Mouse (Mus musculus) retina, embryonic 14.5 days (tissue): Measurements from ENCODE around the gene Map3k14.

Source experiments
- DNase-seq: peaks from one replicate; pipeline ENCODE4 v3.0.0-alpha.2; 2015; ENCODE audit warnings: low spot score

Gene Map3k14

DNA sequence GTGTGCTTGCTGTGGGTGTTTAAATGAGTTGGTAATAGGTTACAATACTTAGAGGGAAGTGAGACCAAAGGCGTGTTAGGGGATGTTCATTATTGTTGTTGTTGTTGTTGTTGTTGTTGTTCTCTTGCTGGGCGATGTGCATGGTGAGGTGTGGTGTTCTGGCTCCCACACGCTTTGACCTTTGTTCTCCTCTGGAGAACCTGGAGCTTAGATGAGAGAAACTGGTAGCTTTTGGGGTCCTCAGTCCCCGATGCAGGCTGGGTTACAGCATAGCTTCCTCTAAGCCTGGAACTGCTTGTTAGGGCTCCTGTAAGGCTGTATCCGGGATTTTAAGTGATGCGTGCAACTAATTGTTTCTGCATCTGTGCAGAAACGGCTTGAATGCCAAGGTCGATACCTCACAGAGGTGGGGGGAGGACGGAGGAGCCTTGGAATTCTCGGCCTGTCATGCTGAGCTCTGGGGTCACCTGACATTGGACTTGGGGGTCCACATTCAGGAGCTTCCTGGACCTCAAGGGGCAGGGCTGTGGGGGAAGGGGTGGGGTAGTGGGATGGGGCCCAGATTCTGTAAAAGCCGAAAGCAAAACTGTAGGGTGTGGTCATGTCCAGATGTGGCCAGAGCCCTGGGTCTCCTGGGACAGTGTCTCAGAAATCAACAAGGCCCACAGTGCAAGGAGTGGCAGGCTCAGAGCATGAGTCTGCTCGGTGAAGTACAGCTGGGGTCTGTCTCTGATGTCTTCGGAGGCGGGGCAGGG lies 91.4 kb downstream of the Map3k14 start:
- no peak for DNase-seq

GRCm38 (mm10) chr11:103174891-103175391 lies 92.3 kb downstream of the Map3k14 start:
- DNase-seq = no peak

DNA sequence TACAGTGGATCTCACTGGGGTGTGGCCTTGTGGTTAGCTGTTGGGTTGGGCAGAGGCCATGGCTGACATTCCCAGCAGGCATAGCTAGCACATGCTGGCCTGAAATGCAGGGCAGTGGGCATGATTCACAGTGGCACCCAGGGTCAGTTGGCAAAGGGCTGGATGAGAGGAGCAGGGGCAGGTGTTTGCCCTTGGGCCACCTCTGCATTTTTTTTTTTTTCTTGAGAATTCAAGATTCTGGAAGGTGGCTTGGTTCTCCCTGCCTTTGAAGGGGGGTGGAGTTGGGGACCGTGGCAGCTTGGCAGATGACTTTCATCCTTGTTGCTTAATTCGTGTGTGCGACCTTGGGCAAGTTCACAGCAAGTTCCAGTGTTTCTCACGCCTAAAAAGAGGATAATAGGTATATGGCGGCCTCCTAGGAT lies 92.8 kb downstream of the Map3k14 start:
- no peak for DNase-seq

- no peak for DNase-seq
These were observed 93.4 kb downstream of the Map3k14 start for GRCm38 (mm10) chr11:103173771-103174344.

DNA sequence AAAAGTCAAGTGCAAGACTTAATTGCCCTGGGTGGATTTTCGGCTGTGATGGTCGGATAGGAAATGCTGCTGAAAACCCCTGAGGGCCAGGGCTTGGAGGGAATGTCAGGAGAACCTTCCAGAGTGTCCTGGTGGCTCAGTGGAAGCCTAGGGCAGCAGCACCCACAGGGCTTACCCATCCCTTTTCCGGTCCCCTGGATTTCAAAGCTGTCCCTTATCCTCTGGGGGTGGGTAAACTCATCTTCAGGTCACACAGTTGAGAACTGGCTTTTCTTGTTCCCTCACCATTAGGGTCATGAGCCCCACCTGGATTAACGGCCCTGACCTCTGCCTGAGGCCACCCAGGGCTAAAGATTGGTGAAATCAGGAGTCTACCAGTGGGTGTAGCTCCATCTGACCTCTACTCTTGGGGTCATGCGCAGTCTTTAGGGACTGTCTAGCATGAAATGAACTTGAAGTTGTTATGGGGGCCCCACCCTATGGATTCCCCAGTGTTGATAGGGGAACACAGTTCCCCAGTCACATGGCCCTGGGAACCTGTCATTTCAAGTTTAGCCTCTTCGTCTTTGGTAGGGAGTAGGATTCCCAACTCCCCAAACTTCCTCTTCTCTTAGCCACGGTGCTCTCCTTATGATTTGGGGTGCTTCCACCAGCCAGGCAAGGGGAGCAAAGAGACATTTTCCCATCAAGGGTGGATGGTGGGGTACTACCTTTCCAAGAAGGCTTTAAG lies 94.1 kb downstream of the Map3k14 start:
- no peak for DNase-seq

- no peak for DNase-seq
These were observed 94.8 kb downstream of the Map3k14 start for GRCm38 (mm10) chr11:103172392-103173040.

DNA sequence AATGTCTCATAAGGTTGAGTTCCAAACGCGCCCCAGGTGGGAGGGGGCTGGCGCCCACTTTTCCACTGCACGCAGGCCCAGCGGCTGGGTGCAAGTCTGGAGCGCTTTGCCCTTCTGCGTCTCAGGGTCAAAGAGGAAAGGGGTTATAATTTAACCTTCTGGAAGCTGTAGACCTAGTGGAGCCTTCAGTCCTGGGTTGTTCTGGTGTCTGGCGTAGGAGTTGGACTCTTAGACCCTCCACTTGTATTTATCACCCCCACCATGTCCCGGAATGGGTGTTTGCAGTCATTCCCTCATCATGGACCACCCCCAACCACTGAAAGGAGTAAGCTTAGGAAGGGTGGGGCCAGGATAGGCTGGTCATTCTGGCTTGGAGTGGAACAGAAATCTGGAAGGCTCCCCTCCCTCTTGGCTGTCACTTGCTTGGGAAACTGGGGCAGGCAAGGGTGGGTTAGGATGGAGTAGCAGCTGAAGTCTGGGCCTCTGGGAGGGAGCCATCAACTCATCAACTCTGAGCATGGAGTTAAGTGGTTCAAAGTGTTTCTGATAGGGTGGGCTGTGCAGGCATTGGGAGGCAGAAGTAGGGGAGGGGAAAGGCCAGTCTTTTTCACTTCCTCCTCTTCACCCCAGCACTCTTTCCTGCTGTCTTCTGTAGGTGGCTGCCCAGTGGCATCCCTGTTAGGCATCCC lies 95.4 kb downstream of the Map3k14 start:
- no peak for DNase-seq

DNA sequence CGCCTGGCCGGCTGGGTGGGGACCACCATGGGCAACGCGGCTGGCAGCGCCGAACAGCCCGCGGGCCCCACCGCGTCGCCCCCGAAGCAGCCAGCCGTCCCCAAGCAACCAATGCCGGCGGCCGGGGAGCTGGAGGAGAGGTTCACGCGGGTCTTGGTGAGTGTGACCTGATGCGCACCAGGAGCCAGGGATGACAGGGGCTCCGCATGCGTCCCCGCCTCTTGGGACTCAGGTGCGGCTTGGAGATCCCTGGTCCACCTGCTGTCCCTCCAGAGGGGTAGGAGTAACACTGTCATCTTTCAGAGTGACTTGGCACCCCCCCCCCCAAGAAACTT lies 96.0 kb downstream of the Map3k14 start:
- DNase-seq = no peak

GRCm38 (mm10) chr11:103170494-103171285 lies 96.6 kb downstream of the Map3k14 start, which contains the start of gene Fmnl1:
Fmnl1 (plus strand) TSS chr11:103171107.
- DNase-seq = peak; percentile 53

DNA sequence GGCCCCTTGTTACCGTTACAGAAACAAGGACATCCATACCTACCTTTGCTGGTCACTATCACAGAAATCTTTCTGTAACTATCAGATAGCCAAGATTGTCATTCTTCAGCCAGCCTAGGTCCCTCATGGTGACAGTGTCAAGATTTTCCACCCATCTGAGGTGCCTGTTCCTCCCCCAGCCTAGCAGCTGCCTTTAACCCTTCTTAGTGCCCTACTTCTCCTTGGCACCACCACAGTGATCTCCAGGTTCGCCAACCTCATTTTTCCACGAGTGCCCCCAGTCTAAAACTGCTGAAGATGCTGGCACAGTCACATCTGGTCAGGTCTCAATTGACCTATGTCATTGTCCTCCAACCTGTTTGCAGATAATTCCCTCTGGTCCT lies 97.2 kb downstream of the Map3k14 start:
- DNase-seq = no peak
